Mouse (Mus musculus) thymus, postnatal 25 days (tissue): ENCODE measurements around the gene Vamp8.
A peak's percentile ranks its signal among the peaks of the same experiment; 100 is the strongest.

Experiments used
- DNase-seq: peaks from one replicate; pipeline ENCODE4 v3.0.0; 2022

Vamp8 gene

DNA sequence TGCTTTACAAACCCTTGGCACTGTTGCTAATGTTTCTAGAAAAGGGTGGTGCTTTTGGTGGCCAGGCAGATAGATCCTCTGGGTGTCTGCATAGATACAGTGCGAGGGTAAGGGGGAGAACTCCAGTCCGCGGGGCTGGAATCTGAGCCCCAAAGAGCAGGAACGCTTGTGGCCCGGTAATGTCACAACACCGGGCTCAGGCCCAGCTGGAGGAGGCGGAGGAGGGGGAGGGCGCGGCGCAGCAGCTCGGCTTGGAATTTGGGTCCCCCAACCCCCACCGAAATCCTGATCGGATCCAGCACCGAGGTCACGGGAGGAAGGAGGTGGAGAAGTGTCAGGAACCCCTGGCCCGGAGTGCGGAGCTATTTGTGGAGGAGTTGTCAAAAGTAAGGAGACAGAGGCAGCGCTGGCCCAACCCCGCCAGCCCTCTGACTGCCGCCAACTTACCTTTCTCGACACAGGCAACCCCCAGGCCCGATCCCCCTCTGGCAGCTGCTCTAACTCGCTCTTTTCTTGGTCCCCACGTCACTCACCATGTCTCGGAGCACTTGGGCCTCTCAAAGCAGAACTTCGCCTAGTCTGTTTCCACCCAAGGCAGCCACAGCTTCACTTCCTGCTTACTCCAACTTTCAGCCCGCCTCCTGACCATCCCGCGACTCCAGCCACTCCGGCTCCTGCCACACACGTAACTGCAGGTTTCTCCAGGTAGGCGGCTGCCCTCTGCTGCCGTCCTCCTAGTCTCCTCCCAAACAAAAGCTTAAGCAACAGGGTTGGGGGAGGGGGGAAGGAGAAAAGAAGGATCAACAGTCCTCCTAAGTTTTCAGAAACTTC lies at the start of gene Vamp8:
Gene Vamp8 (minus strand): TSS at position 763 of the 831 bp plus-strand sequence.
- peak; percentile 69 for DNase-seq

GRCm38 (mm10) chr6:72439355-72440185 lies 49.1 kb upstream of the Vamp8 start, which contains the start of gene Mat2a:
TSS of gene Mat2a (minus strand) at chr6:72439558.
- peak; percentile 96 for DNase-seq

- peak; percentile 85 for DNase-seq
Observed at GRCm38 (mm10) chr6:72438862-72439354, 48.4 kb upstream of the Vamp8 start.

GRCm38 (mm10) chr6:72438226-72438625 lies 47.7 kb upstream of the Vamp8 start:
- no peak for DNase-seq

DNA sequence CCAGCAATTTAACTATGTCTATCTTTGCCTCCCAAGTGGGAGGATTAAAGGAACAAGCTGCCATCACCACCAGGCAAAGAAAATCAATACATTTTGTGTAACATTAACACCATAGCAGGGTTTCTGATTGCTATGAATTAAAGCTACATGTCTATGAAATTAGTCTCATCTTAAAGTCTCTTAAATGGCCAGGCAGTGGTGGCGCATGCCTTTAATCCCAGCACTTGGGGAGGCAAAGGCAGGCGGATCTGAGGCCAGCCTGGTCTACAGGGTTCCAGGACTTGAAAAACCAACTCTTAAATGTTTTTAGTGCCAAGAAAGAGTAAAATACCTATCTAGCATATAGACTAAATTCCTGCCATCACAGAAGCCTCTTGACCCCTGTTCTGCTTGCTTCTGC lies 41.6 kb upstream of the Vamp8 start:
- no peak for DNase-seq

DNA sequence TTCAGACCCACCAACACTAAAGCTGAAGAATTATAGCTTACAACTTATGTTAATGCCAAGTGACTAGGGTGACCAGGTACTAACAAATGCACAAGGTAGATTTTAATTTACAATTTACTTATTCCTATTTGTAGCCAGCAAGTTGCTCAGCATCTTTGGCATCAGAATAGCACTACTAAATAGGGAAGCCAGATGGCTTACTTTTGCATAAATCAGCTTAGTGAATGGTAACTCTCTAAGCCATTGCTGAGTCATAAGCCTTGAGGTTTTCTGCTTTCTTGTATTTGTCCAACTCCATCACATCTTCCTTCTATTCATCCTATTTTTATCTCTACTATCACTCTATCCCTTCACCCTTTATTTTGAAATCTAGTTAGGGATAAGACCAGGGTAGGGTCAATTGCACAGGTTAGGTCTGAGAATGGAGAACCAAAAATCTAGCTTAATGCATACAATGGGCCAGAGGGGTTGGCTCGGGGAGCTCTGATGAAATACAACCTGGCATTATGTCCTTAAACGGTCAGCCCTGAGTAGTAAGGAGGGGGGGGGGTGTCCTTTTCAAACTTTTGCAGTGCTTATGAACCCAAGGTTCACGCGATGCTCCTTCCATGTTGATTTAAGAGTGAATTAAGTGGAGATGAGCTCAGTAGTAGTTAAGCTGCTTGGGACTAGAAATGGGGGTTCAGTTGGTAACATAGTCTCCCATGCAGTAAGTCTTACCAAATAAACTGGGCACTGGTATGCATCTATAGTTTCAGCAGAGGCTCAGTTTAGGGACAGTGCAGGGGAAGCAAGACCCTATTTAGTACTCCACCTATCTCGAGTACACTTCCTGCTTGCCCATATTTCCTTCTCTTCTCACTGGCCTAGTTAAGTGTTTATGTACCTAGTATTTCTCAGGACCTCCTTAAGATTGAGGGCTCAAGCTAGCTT lies 40.8 kb upstream of the Vamp8 start:
- no peak for DNase-seq

DNA sequence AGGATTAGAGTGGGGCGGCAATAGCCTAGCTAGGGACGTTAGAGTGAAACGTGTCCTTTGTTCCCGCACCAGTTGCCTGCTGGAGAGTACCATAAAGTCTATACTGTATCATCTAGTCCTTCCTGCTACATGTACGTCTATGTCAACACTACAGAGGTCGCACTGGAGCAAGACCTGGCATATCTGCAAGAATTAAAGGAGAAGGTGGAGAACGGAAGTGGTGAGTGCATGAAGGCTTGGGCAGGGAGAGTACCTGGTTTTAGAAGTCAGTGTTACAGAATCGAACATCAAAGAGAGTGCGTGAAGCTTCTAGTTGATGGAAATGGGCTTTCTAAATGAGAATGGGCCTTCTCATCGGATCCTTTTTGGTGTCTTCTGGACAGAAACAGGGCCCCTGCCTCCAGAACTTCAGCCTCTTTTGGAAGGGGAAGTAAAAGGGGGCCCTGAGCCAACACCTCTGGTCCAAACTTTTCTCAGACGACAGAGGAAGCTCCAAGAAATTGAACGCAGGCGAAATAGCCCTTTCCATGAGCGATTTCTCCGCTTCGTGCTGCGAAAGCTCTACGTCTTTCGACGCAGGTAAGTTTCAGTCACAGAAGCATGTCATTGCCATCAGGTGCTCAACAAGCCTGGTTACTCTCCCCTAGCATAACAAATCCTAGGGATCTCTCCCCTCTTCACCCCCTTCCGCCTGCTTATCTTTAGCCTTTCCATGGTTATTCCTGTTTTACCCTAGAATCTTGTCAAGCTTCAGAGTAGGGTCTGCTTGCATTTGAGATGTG lies 38.7 kb upstream of the Vamp8 start:
- DNase-seq, result no peak

DNA sequence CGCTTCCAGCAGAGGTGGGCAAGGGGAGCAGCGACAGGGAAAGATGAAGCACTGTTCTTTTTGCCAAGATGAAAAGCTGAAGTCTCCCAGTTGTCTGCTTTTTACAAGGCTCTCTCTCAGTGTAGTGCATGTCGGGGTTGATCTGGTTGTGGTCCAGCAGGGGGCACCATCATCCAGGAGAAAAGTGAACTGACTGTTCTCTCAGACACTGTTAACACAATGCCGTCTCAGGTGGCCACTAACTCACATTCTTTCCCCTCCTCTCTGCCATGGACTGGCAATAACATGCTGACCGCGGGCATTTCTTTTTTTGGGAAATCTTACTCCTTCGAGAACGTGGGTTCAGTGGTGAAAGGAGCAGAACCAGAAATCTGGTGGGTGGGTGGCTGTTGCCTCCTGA lies 37.5 kb upstream of the Vamp8 start:
- DNase-seq, result peak; percentile 78

- no peak for DNase-seq
Observed at GRCm38 (mm10) chr6:72425646-72426045, 35.1 kb upstream of the Vamp8 start.

- no peak for DNase-seq
Observed at GRCm38 (mm10) chr6:72420901-72421300, 30.4 kb upstream of the Vamp8 start.

- no peak for DNase-seq
Observed at GRCm38 (mm10) chr6:72419806-72420205, 29.3 kb upstream of the Vamp8 start.

DNA sequence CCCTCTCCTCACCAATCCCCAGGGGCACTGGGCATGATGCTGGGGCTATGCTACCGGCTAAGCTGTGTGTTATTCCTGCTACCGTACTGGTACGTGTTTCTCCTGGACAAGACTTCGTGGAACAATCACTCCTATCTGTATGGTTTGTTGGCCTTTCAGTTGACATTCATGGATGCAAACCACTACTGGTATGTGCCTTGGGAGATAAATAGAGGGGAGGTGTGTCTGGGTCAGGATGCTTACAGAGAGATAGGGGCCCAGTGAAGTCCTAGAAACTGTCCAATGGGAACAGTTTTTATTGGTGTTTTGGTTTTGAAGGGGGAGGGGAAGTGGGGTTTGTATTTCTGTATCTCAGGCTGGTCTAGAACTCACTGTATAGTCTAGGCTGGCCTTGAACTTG lies 27.8 kb upstream of the Vamp8 start:
- no peak for DNase-seq

GRCm38 (mm10) chr6:72415964-72416772 lies 25.7 kb upstream of the Vamp8 start:
- no peak for DNase-seq

- DNase-seq, result no peak
Observed at GRCm38 (mm10) chr6:72415181-72415580, 24.7 kb upstream of the Vamp8 start.

DNA sequence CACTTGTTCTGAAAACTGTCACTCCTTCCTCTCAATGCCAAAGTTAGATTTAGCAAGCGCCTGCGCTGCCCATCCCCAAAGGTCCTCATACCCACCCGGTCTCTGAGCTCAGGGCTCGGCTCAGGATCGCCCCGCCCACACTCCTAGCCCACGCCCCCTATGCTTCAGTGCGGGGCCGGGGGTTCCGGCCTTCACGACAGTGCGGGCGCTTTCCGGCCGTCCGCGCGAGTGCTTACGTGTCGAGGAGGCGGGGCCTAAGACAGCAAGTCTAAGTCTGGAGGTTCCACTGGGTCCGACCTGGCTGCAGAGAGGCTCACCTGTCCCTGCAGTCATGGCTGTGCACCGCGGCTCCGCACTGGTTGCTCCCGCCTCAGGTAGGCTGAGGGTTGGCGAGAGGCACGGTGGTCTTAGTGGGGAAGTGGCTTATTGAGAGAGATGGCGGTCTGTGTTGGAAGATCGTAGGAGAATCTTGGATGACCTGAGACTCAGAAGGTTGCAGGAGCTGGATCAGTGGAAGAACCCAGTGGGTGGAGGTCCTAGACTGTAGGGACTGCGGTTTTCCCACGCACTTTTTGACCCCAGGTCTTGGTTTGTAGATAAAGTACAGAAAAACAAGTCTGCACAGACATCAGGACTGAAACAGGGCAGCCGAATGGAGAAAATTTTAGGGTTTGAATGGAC lies 23.7 kb upstream of the Vamp8 start, which contains the start of gene Ggcx:
Gene Ggcx (plus strand): TSS at position 233 of the 681 bp plus-strand sequence.
- peak; percentile 95 for DNase-seq

- no peak for DNase-seq
Observed at GRCm38 (mm10) chr6:72410518-72410917, 20.0 kb upstream of the Vamp8 start.

DNA sequence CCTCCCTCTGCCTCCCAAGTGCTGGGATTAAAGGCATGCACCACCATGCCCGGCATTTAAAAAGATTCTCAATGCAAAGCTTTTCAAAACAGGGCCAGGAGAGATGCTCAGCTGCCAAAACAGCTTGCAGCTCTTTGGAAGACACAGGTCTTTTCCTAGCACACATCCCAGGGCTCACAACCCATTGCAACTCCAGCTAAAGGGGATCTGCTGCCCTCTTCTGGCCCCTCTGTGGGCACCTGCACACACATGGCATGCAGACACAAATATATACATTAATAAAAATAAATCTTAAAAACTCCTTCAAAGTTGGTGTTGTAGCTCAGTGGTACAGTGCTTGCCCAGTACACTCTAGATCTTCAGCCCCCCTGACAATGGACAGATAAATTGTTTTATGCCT lies 19.5 kb upstream of the Vamp8 start:
- DNase-seq, result no peak

GRCm38 (mm10) chr6:72409567-72409966 lies 19.1 kb upstream of the Vamp8 start:
- DNase-seq, result peak; percentile 55

GRCm38 (mm10) chr6:72407119-72407518 lies 16.6 kb upstream of the Vamp8 start:
- DNase-seq, result peak; percentile 85

- DNase-seq, result no peak
Observed at GRCm38 (mm10) chr6:72405356-72405755, 14.9 kb upstream of the Vamp8 start.
